Mouse (Mus musculus) adrenal gland, adult 8-10 months (tissue): ENCODE measurements around the gene Tmem132e. TPM values are rescaled to one million over a fixed set of nuclear protein-coding genes. Genes with fewer than 3 reads are reported as not detected.

Experiments
- DNase-seq: peaks from one replicate; pipeline ENCODE4 v3.0.0; 2022
- total RNA-seq, 4 experiments: library from RNA; stranded (reverse); gene quantifications; 2 replicates each; pipeline ENCODE4 v1.2.4; 2022

The Tmem132e gene
- total RNA-seq, 4 experiments from 2014 or later: 0.87 to 3.0 (median 2.4) TPM

- DNase-seq: no peak
Measured at GRCm38 (mm10) chr11:82434091-82434831, 45.6 kb downstream of the Tmem132e start.

GRCm38 (mm10) chr11:82434832-82435182, 46.1 kb downstream of the Tmem132e start:
- no peak for DNase-seq

GRCm38 (mm10) chr11:82448485-82448884, 59.8 kb downstream of the Tmem132e start:
- DNase-seq: no peak

- no peak for DNase-seq
Measured at GRCm38 (mm10) chr11:82452516-82452915, 63.8 kb downstream of the Tmem132e start.

GRCm38 (mm10) chr11:82453230-82453629, 64.5 kb downstream of the Tmem132e start:
- DNase-seq: no peak

- DNase-seq: no peak
Measured at GRCm38 (mm10) chr11:82461326-82461725, 72.6 kb downstream of the Tmem132e start.

GRCm38 (mm10) chr11:82465536-82465935, 76.8 kb downstream of the Tmem132e start:
- DNase-seq: no peak

GRCm38 (mm10) chr11:82467218-82467617, 78.5 kb downstream of the Tmem132e start:
- no peak for DNase-seq

- no peak for DNase-seq
Measured at GRCm38 (mm10) chr11:82471076-82471475, 82.4 kb downstream of the Tmem132e start.

GRCm38 (mm10) chr11:82473137-82473621, 84.5 kb downstream of the Tmem132e start:
- DNase-seq: no peak

- no peak for DNase-seq
Measured at GRCm38 (mm10) chr11:82476092-82476491, 87.4 kb downstream of the Tmem132e start.

GRCm38 (mm10) chr11:82477412-82477811, 88.7 kb downstream of the Tmem132e start:
- DNase-seq: no peak

- DNase-seq: no peak
Measured at GRCm38 (mm10) chr11:82480941-82481340, 92.2 kb downstream of the Tmem132e start.

- no peak for DNase-seq
Measured at GRCm38 (mm10) chr11:82487359-82488086, 98.8 kb downstream of the Tmem132e start.

- DNase-seq: no peak
Measured at GRCm38 (mm10) chr11:82490896-82491295, 102.2 kb downstream of the Tmem132e start.

Other genes starting within 250 kb of the Tmem132e start
- gene Ccl1, start 83.2 kb upstream of the Tmem132e start, total RNA-seq: not detected